In the genomic region with DNA sequence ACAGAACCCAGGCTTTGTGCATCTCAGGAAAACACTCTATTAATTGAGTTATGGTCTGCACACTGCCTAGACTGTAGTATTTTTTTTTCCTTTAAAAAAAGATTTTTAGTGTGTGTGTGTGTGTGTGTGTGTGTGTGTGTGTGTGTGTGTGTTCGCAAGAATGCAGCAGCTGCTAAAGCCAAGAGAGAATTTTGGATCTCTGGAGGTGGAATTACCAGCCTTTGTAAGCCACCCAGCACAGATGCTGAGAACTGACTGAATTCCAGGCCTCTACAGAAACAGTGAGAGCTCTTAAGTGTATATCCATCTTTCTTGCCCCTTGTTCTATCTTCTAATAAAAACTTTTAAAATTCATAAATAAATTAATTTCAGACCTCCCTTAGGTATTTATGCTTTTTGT, we compare ENCODE assay signal across 35 mouse cellular contexts.
"Had no signal": no experiment of that assay in that cellular context is flagged by ENCODE, and none has a peak within 500 bp of the region (broad histone marks: within the 10 kb centered on the region; RNA-seq: fewer than 3 reads in every experiment).

No protein-coding gene starts in this region.

- H3K4me3 ChIP-seq: heart, embryonic 12.5 days; heart, embryonic 13.5 days; heart, embryonic 15.5 days; hindbrain, embryonic 10.5 days; hindbrain, embryonic 12.5 days; hindbrain, embryonic 13.5 days; hindbrain, embryonic 15.5 days; intestine, embryonic 15.5 days; kidney, embryonic 15.5 days; layer of hippocampus, adult 2 months; left cerebral cortex, adult 2 months had no signal

- H3K4me1 ChIP-seq: heart, embryonic 12.5 days; heart, embryonic 13.5 days; heart, embryonic 15.5 days; hindbrain, embryonic 15.5 days; intestine, embryonic 15.5 days had no signal

- H3K27me3 ChIP-seq: heart, embryonic 12.5 days; heart, embryonic 13.5 days; heart, embryonic 15.5 days; hindbrain, embryonic 12.5 days; hindbrain, embryonic 13.5 days; hindbrain, embryonic 15.5 days; intestine, embryonic 15.5 days; kidney, embryonic 15.5 days had no signal

- H3K9ac ChIP-seq: heart, embryonic 12.5 days; heart, embryonic 13.5 days; heart, embryonic 15.5 days; hindbrain, embryonic 12.5 days; hindbrain, embryonic 13.5 days; hindbrain, embryonic 14.5 days; hindbrain, embryonic 15.5 days; intestine, embryonic 15.5 days; kidney, embryonic 15.5 days had no signal

- H3K9me3 ChIP-seq: heart, embryonic 13.5 days; heart, embryonic 15.5 days; hindbrain, embryonic 10.5 days; hindbrain, embryonic 12.5 days; hindbrain, embryonic 13.5 days; hindbrain, embryonic 15.5 days; intestine, embryonic 15.5 days; kidney, embryonic 15.5 days had no signal

- H3K36me3 ChIP-seq: heart, embryonic 12.5 days; heart, embryonic 13.5 days; heart, embryonic 15.5 days; hindbrain, embryonic 10.5 days; hindbrain, embryonic 12.5 days; hindbrain, embryonic 13.5 days; hindbrain, embryonic 15.5 days; intestine, embryonic 15.5 days; kidney, embryonic 15.5 days had no signal

- DNase-seq: heart, postnatal 10 days; heart, postnatal 14 days; heart, postnatal 36 days; heart, postnatal 4 days; kidney, adult 11 months; kidney, adult 18-20 months; kidney, adult 2 months; kidney, adult 8-10 months; kidney, adult 9 months; kidney, postnatal 10 days; kidney, postnatal 14 days; kidney, postnatal 25 days; kidney, postnatal 36 days; kidney, postnatal 4 days; layer of hippocampus, adult 9-11 months; layer of hippocampus, postnatal 36 days had no signal

- H3K27ac ChIP-seq: heart, embryonic 13.5 days; heart, embryonic 15.5 days; hindbrain, embryonic 12.5 days; hindbrain, embryonic 13.5 days; hindbrain, embryonic 14.5 days; hindbrain, embryonic 15.5 days; hindbrain, postnatal 0 days; intestine, embryonic 15.5 days; kidney, embryonic 15.5 days; kidney, postnatal 0 days; layer of hippocampus, adult 2 months; left cerebral cortex, adult 2 months had no signal

- H3K4me2 ChIP-seq: heart, embryonic 11.5 days; heart, embryonic 12.5 days; heart, embryonic 13.5 days; heart, embryonic 15.5 days; hindbrain, embryonic 12.5 days; hindbrain, embryonic 13.5 days; hindbrain, embryonic 14.5 days; hindbrain, embryonic 15.5 days; intestine, embryonic 15.5 days; kidney, embryonic 15.5 days had no signal

- ATAC-seq: hindbrain, embryonic 16.5 days; hindbrain, postnatal 0 days; inflammation-experienced regulatory T-cells, adult 6 months; intestine, embryonic 15.5 days; intestine, embryonic 16.5 days; intestine, postnatal 0 days had no signal
